Mouse (Mus musculus): ENCODE data around the gene Tmod3.

- no peak for TF ChIP-seq GATA1 (IDR thresholded peaks at IDR 0.05; ENCODE audit: borderline replicate concordance, low read length)
- TF ChIP-seq CTCF (IDR thresholded peaks at IDR 0.05; ENCODE audit: low read depth, low read length): no peak
- no peak for TF ChIP-seq TAL1 (conservative IDR thresholded peaks at IDR 0.05; ENCODE audit: low read depth, low read length)
Observed at GRCm38 (mm10) chr9:75534431-75534962, 25.0 kb downstream of the Tmod3 start.

All from G1E (cell line).